Mouse (Mus musculus) heart, embryonic 10.5 days (tissue): ENCODE data around the gene Fthl17e. TPM values are rescaled to one million over a fixed set of nuclear protein-coding genes. Genes with fewer than 3 reads are reported as not detected.
"Not testable (repeated sequence)": the region's sequence is repeated elsewhere in the genome, so short reads cannot be mapped to it uniquely, and the experiment has no call there.

ENCODE experiments used
- DNase-seq: peaks from one replicate; pipeline ENCODE4 v3.0.0-alpha.2; 2017; ENCODE audit warnings: low spot score
- H3K27ac ChIP-seq: fragments of 300-500 bp; sonication (generic); 2 replicates; pipeline ENCODE4 v1.5.1; 2016; ENCODE audit warnings: mild to moderate bottlenecking
- H3K27me3 ChIP-seq: fragments of 300-500 bp; sonication (generic); 2 replicates; pipeline ENCODE4 v1.6.1; 2016; ENCODE audit warnings: mild to moderate bottlenecking; ENCODE audit not compliant: poor library complexity, insufficient read depth, severe bottlenecking
- H3K36me3 ChIP-seq: fragments of 300-500 bp; sonication (generic); 2 replicates; pipeline ENCODE4 v1.6.1; 2016; ENCODE audit warnings: mild to moderate bottlenecking, moderate library complexity
- H3K4me1 ChIP-seq: fragments of 300-500 bp; sonication (generic); 2 replicates; pipeline ENCODE4 v1.6.1; 2016; ENCODE audit warnings: mild to moderate bottlenecking
- H3K4me3 ChIP-seq: fragments of 300-500 bp; sonication (generic); 2 replicates; pipeline ENCODE4 v1.5.1; 2016; ENCODE audit warnings: mild to moderate bottlenecking, moderate library complexity
- H3K9me3 ChIP-seq: fragments of 300-500 bp; sonication (generic); 2 replicates; pipeline ENCODE4 v1.6.1; 2016; ENCODE audit warnings: mild to moderate bottlenecking, moderate library complexity
- WGBS: fragments of 180-500 bp; shearing (Covaris S2); methylation state at CpG from one replicate; pipeline ENCODE4 v1.1.7; 2016; 5-methylcytosine and 5-hydroxymethylcytosine counted together
- polyA plus RNA-seq: library from polyadenylated mRNA; unstranded; fragments of >200 nt; fragmentation: Nextera tagmentation; extraction: Ambion mirVana; gene quantifications from 2 replicates; pipeline ENCODE4 v1.2.1, GENCODE M21; 2016

Gene Fthl17e
- not detected in 2 replicates for polyA plus RNA-seq

DNA sequence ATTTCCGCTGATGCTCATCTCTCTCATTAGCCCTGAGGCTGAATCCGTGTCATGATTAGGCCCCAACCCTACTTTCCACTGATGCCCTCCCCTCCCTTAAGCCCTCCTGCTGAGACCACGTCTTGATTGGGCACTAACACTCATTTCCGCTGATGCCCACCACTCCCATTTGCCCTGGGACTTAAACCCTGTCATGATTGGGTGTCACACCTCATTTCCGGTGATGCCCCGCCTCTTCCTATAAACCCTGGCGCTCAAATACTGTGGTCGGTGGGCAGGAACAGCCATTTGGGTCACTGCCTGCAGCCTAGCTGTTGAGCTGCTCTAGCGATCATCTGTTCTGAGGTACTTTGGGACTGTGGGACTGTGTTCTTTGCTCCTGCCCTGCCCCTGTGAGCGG lies at the start of gene Fthl17e:
Fthl17e (plus strand) TSS at position 301 of the 400 bp plus-strand sequence.
- H3K9me3 ChIP-seq, H3K27ac ChIP-seq, H3K27me3 ChIP-seq, DNase-seq, H3K4me3 ChIP-seq, H3K4me1 ChIP-seq, H3K36me3 ChIP-seq: not testable (repeated sequence)
- WGBS = 100% methylated on average over 1 of the region's 10 CpGs

DNA sequence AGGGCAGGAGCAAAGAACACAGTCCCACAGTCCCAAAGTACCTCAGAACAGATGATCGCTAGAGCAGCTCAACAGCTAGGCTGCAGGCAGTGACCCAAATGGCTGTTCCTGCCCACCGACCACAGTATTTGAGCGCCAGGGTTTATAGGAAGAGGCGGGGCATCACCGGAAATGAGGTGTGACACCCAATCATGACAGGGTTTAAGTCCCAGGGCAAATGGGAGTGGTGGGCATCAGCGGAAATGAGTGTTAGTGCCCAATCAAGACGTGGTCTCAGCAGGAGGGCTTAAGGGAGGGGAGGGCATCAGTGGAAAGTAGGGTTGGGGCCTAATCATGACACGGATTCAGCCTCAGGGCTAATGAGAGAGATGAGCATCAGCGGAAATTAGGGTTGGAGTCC lies 46.6 kb upstream of the Fthl17e start, which contains the start of gene Fthl17d:
Fthl17d (minus strand) TSS at position 101 of the 400 bp plus-strand sequence.
- not testable (repeated sequence) for H3K36me3 ChIP-seq, DNase-seq, H3K9me3 ChIP-seq, H3K27me3 ChIP-seq, H3K4me1 ChIP-seq, H3K4me3 ChIP-seq, H3K27ac ChIP-seq
- WGBS = no CpG with 5 or more reads among the region's 9 CpGs

DNA sequence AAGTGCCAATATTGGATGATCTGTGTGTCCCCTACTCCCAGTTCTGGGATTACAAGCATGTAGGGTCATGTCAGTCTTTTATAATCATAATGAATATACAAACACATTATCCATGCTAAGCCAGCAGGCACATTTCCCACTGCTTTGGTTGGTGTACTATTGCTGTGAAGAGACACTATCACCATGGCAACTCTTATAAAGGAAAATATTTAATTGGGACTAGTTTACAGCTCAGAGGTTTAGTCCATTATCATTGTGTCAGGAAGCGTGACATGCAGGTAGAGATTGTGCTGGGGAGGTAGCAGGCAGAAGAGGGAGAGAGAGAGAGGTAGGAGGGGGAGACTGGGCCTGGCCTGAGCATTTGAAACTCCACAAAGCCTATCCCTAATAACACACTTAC lies 17.2 kb upstream of the Fthl17e start:
- no peaks in the 10 kb centered on the region for H3K27me3 ChIP-seq
- H3K27ac ChIP-seq = no peak overlapping the region
- H3K9me3 ChIP-seq = no peaks in the 10 kb centered on the region
- H3K36me3 ChIP-seq = no peaks in the 10 kb centered on the region
- WGBS = 82% methylated on average over 1 of the region's 1 CpGs
- H3K4me1 ChIP-seq = no peaks in the 10 kb centered on the region
- DNase-seq = no peak
- no peak overlapping the region for H3K4me3 ChIP-seq

DNA sequence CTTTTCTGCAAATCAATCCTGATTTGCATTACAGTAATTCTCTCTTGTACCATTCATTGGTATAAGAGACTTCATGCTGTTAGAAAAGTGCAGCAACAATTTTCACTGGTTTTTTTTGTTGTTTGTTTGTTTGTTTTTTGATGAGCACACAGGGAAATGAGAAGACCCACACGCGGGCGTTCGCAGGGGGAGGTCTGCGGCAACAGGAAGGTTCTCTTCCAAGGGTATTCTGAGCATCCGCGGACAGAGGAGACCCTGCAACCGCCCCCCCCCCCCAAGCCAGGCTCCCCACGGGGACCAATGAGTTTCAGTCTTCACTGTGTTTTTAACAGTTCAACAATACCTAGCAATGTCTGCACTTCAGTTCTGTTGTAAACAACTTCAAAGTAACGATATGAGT lies 13.8 kb upstream of the Fthl17e start:
- no peak overlapping the region for H3K27ac ChIP-seq
- no peak for DNase-seq
- H3K9me3 ChIP-seq = no peaks in the 10 kb centered on the region
- H3K4me3 ChIP-seq = no peak overlapping the region
- H3K36me3 ChIP-seq = no peaks in the 10 kb centered on the region
- no peaks in the 10 kb centered on the region for H3K27me3 ChIP-seq
- no peaks in the 10 kb centered on the region for H3K4me1 ChIP-seq
- WGBS = 56% methylated on average over 10 of the region's 10 CpGs

DNA sequence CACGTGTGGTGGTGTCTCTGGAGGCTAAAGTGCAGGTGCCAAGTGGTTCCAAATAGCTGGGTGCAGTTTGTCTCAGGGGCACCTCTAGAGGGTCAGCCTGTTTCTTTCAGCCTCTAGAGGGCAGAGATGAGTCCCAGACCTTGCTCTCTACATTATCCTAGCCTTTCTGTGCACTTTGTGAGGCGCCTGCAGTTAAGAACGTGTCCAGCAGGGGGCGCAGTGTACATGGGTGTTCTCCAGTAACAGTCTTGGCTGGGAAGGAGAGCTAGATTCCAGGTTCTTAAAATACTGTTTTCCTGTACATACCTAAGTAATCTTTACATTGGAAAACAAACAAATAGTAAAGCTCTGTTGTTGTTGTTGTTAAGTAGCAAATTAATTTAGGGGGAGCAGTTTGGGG lies 8.3 kb downstream of the Fthl17e start:
- H3K4me3 ChIP-seq, H3K36me3 ChIP-seq, H3K27me3 ChIP-seq, DNase-seq, H3K27ac ChIP-seq, H3K9me3 ChIP-seq, H3K4me1 ChIP-seq: not testable (repeated sequence)
- 38% methylated on average over 3 of the region's 4 CpGs for WGBS

DNA sequence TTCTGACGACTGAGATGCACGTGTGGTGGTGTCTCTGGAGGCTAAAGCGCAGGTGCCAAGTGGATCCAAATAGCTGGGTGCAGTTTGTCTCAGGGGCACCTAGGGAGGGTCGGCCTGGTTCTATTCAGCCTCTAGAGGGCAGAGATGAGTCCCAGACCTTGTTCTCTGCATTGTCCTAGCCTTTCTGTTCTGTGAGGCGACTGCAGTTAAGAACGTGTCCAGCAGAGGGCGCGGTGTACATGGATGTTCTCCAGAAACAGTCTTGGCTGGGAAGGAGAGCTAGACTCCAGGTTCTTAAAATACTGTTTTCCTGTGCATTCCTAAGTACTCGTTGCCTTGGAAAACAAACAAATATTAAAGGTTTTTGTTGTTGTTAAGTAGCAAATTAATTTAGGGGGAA lies 27.7 kb downstream of the Fthl17e start:
- DNase-seq, H3K4me1 ChIP-seq, H3K27ac ChIP-seq, H3K36me3 ChIP-seq, H3K4me3 ChIP-seq, H3K9me3 ChIP-seq, H3K27me3 ChIP-seq: not testable (repeated sequence)
- WGBS = 25% methylated on average over 7 of the region's 9 CpGs

DNA sequence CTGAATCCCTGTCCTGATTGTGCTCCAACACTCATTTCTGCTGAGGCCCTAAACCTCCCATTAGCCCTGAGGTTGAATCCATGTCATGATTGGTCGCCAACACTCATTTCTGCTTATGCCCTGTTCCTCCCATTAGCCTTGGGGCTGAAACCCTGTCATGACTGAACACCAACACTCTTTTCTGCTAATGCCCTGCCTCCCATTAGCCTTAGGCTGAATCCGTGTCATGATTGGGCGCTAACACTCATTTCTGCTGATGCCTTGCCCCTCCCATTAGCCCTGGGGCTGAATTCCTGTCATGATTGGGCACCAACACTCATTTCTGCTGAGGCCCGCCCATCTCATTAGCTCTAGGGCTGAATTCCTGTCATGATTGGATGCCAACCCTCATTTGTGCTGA lies 28.8 kb downstream of the Fthl17e start:
- WGBS = 85% methylated on average over 4 of the region's 4 CpGs
- no peak overlapping the region for H3K27ac ChIP-seq
- no peak overlapping the region for H3K4me3 ChIP-seq
- no peaks in the 10 kb centered on the region for H3K36me3 ChIP-seq
- H3K9me3 ChIP-seq = 0 out of 2 replicates have a peak, but pooled peaks cover 3% of the 10 kb centered on the region
- no peaks in the 10 kb centered on the region for H3K27me3 ChIP-seq
- H3K4me1 ChIP-seq = no peaks in the 10 kb centered on the region
- DNase-seq = no peak

DNA sequence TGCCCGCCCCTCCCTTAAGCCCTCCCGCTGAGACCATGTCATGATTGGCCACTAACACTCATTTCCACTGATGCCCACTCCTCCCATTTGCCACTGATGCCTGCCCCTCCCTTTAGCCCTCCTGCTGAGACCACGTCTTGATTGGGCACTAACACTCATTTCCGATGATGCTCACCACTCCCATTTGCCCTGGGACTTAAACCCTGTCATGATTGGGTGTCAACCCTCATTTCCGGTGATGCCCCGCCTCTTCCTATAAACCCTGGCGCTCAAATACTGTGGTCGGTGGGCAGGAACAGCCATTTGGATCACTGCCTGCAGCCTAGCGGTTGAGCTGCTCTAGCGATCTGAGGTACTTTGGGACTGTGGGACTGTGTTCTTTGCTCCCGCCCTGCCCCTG lies 29.4 kb downstream of the Fthl17e start, which contains the start of gene Fthl17f:
Fthl17f (plus strand) TSS at position 301 of the 400 bp plus-strand sequence.
- H3K27me3 ChIP-seq, H3K4me3 ChIP-seq, DNase-seq, H3K36me3 ChIP-seq, H3K27ac ChIP-seq, H3K4me1 ChIP-seq, H3K9me3 ChIP-seq: not testable (repeated sequence)
- WGBS = 86% methylated on average over 11 of the region's 11 CpGs

DNA sequence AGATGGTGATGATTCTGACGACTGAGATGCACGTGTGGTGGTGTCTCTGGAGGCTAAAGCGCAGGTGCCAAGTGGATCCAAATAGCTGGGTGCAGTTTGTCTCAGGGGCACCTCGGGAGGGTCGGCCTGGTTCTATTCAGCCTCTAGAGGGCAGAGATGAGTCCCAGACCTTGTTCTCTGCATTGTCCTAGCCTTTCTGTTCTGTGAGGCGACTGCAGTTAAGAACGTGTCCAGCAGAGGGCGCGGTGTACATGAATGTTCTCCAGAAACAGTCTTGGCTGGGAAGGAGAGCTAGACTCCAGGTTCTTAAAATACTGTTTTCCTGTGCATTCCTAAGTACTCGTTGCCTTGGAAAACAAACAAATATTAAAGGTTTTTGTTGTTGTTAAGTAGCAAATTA lies 44.4 kb downstream of the Fthl17e start:
- not testable (repeated sequence) for DNase-seq, H3K9me3 ChIP-seq, H3K27me3 ChIP-seq, H3K36me3 ChIP-seq, H3K4me1 ChIP-seq, H3K27ac ChIP-seq, H3K4me3 ChIP-seq
- 18% methylated on average over 10 of the region's 10 CpGs for WGBS

Other genes with a start within 250 kb of the Fthl17e start
- not detected in 2 replicates for gene Ssxb5, start 229.8 kb upstream of the Fthl17e start, polyA plus RNA-seq
- gene Gm6592, start 189.5 kb upstream of the Fthl17e start, polyA plus RNA-seq = not detected in 2 replicates
- gene Gm5751, start 159.2 kb upstream of the Fthl17e start, polyA plus RNA-seq = not detected in 2 replicates
- gene B630019K06Rik, start 141.1 kb upstream of the Fthl17e start, polyA plus RNA-seq = 1.6 and 1.7 TPM in 2 replicates
- gene Fthl17b, start 70.5 kb upstream of the Fthl17e start, polyA plus RNA-seq = not detected in 2 replicates
- not detected in 2 replicates for gene Fthl17c, start 56.9 kb upstream of the Fthl17e start, polyA plus RNA-seq
- gene Fthl17d, start 46.7 kb upstream of the Fthl17e start, polyA plus RNA-seq = not detected in 2 replicates
- not detected in 2 replicates for gene Fthl17f, start 29.5 kb downstream of the Fthl17e start, polyA plus RNA-seq
- gene 4930402K13Rik, start 71.1 kb downstream of the Fthl17e start, polyA plus RNA-seq = not detected in 2 replicates
- 0.37 and 0.67 TPM in 2 replicates for gene Lancl3, start 166.4 kb downstream of the Fthl17e start, polyA plus RNA-seq
- gene Gm14862, start 223.4 kb downstream of the Fthl17e start, polyA plus RNA-seq = not detected in 2 replicates
- gene Xk, start 239.3 kb downstream of the Fthl17e start, polyA plus RNA-seq = 6.2 and 6.5 TPM in 2 replicates